10 mouse cellular contexts compared by ENCODE assay signal in genomic region chr3:88629244-88629643, GRCm38 (mm10). TPM values are rescaled to one million over a fixed set of nuclear protein-coding genes. Genes with fewer than 3 reads are reported as not detected.
DNase-seq lines count a peak whose midpoint lies in the region; ATAC-seq and TF ChIP-seq lines count a peak whose summit lies in the region.
"Had no signal": no experiment of that assay in that cellular context is flagged by ENCODE, and none has a peak within 500 bp of the region (broad histone marks: within the 10 kb centered on the region; RNA-seq: fewer than 3 reads in every experiment).

No protein-coding gene starts in this region.

- ATAC-seq in kidney, embryonic 16.5 days (ENCODE audit: low FRiP score, low TSS enrichment), result no peak
- ATAC-seq: forebrain, embryonic 14.5 days; Patski had no signal

- 65% methylated on average over 13 of the region's 13 CpGs for WGBS in kidney, embryonic 16.5 days

- peaks cover 45% of the 10 kb centered on the region for H3K4me1 ChIP-seq in kidney, embryonic 16.5 days (ENCODE audit: insufficient read depth, low read length)
- H3K4me1 ChIP-seq in cortical plate, adult 2 months (ENCODE audit: control insufficient read depth, insufficient read depth, low read length), result peaks cover 19% of the 10 kb centered on the region

- no peaks in the 10 kb centered on the region for H3K27me3 ChIP-seq in kidney, embryonic 16.5 days (ENCODE audit: insufficient read depth, low read length)
- H3K27me3 ChIP-seq: Patski had no signal

- H3K36me3 ChIP-seq in kidney, embryonic 16.5 days (ENCODE audit: insufficient read depth, low read length), result peaks cover 45% of the 10 kb centered on the region

- 0 out of 2 replicates have a peak overlapping the region, but pooled peaks have one; percentile 24 for H3K9ac ChIP-seq in kidney, embryonic 16.5 days (replicated peaks; ENCODE audit: low read length)

- intact Hi-C loops in left cerebral cortex, postnatal 14 days (cut with DNase I), result no loop called here

- H3K4me3 ChIP-seq in kidney, embryonic 16.5 days (ENCODE audit: low read length), result no peak overlapping the region
- H3K4me3 ChIP-seq in cortical plate, adult 2 months (ENCODE audit: insufficient read depth, low read length), result peak overlapping the region; percentile 85

- TF ChIP-seq POLR2A in cortical plate, adult 2 months (IDR thresholded peaks at IDR 0.05; ENCODE audit: extremely low read depth, insufficient read depth, low read length), result peak; percentile 83

- no peak for DNase-seq in kidney, postnatal 14 days
- peak; percentile 88 to 91 for DNase-seq in frontal cortex, adult 2 months (ENCODE audit: extremely low spot score in 1 of 2, low spot score in 1 of 2)
- peak; percentile 85 to 93 for DNase-seq in left cerebral cortex, postnatal 14 days (ENCODE audit: low spot score in 2 of 2)
- no peak for DNase-seq in spleen, postnatal 36 days (ENCODE audit: low spot score in 2 of 2)
- no peak for DNase-seq in ovary, adult 18-20 months (ENCODE audit: low spot score)

- no peak overlapping the region for H3K27ac ChIP-seq in kidney, embryonic 16.5 days (ENCODE audit: low read length)
- H3K27ac ChIP-seq in cortical plate, adult 2 months (ENCODE audit: insufficient read depth, low read length), result peak overlapping the region; percentile 96

- TF ChIP-seq CTCF in cortical plate, adult 2 months (IDR thresholded peaks at IDR 0.05; ENCODE audit: extremely low read depth, insufficient read depth, low read length), result no peak

- no peaks in the 10 kb centered on the region for H3K9me3 ChIP-seq in kidney, embryonic 16.5 days (ENCODE audit: low read length)

- H3K4me2 ChIP-seq in kidney, embryonic 16.5 days (replicated peaks; ENCODE audit: low read depth, low read length), result no peak overlapping the region

RNA-seq across cellular contexts. Expression of gene Arhgef2, which starts 23.5 kb away (rescaled TPM):
- polyA plus RNA-seq in kidney, embryonic 16.5 days (2015; fragmentation: Nextera tagmentation; extraction: Ambion mirVana), result 103 and 119 TPM in 2 replicates
- polyA plus RNA-seq in cortical plate, adult 2 months (2012; rRNA removed), result 220 and 224 TPM in 2 replicates
- 185 and 212 TPM in 2 replicates for polyA plus RNA-seq in frontal cortex, adult 2 months (2012; rRNA removed)
- 100 to 1,000 TPM; 310 to 316 TPM for total RNA-seq in left cerebral cortex, postnatal 14 days (2021)

RNA-seq across cellular contexts. Expression of gene Rxfp4, which starts 23.7 kb away (rescaled TPM):
- not detected in 2 replicates for polyA plus RNA-seq in kidney, embryonic 16.5 days (2015; fragmentation: Nextera tagmentation; extraction: Ambion mirVana)
- polyA plus RNA-seq in cortical plate, adult 2 months (2012; rRNA removed), result not detected in 2 replicates
- polyA plus RNA-seq in frontal cortex, adult 2 months (2012; rRNA removed), result not detected in 2 replicates
- not detected for total RNA-seq in left cerebral cortex, postnatal 14 days (2021)
- polyA plus RNA-seq: forebrain, embryonic 14.5 days; Patski; stomach, embryonic 14.5 days had no signal

RNA-seq across cellular contexts. Expression of gene Ssr2, which starts 53.6 kb away (rescaled TPM):
- 269 and 323 TPM in 2 replicates for polyA plus RNA-seq in kidney, embryonic 16.5 days (2015; fragmentation: Nextera tagmentation; extraction: Ambion mirVana)
- polyA plus RNA-seq in cortical plate, adult 2 months (2012; rRNA removed), result 120 and 126 TPM in 2 replicates
- polyA plus RNA-seq in frontal cortex, adult 2 months (2012; rRNA removed), result 111 and 131 TPM in 2 replicates
- 100 to 1,000 TPM; 114 to 123 TPM for total RNA-seq in left cerebral cortex, postnatal 14 days (2021)

RNA-seq across cellular contexts. Expression of gene Khdc4, which starts 56.4 kb away (rescaled TPM):
- 92.2 and 97.3 TPM in 2 replicates for polyA plus RNA-seq in kidney, embryonic 16.5 days (2015; fragmentation: Nextera tagmentation; extraction: Ambion mirVana)
- polyA plus RNA-seq in cortical plate, adult 2 months (2012; rRNA removed), result 70.5 and 75.6 TPM in 2 replicates
- polyA plus RNA-seq in frontal cortex, adult 2 months (2012; rRNA removed), result 75.8 and 82.0 TPM in 2 replicates
- 10 to 100 TPM; 53.6 to 55.1 TPM for total RNA-seq in left cerebral cortex, postnatal 14 days (2021)

Comparison
In these comparisons a context has a peak if more than half of its experiments do, and no peak if none do; other contexts are left out.
1. DNase-seq: peak in frontal cortex, adult 2 months (2 of 2) and left cerebral cortex, postnatal 14 days (2 of 2); none in kidney, postnatal 14 days (single experiment), spleen, postnatal 36 days (0 of 2) and ovary, adult 18-20 months (single experiment).